Mouse (Mus musculus): ENCODE results near the gene Tubb2b. TPM values are rescaled to one million over a fixed set of nuclear protein-coding genes. Genes with fewer than 3 reads are reported as not detected.

Tubb2b gene
- total RNA-seq (2021) = 100 to 1,000 TPM in 1 of 2 experiments, 10 to 100 TPM in 1; 59.8 to 108 TPM
- long read RNA-seq, experiment 1, partial matches to known transcripts = 0 of 11 reads
- long read RNA-seq, experiment 1, other reads (novel, unspliced or antisense) = 7 of 11 reads
- long read RNA-seq, experiment 2, transcript Tubb2b-201 (4 exons, 2,182 nt) = major isoform, 9 of 16 reads
- long read RNA-seq, experiment 2, partial matches to known transcripts = 3 of 16 reads
- long read RNA-seq, experiment 2, other reads (novel, unspliced or antisense) = 4 of 16 reads

GRCm38 (mm10) chr13:34130226-34130731, at the start of gene Tubb2b:
Gene Tubb2b (minus strand): TSS chr13:34130466.
- no peak for DNase-seq (ENCODE audit: low spot score in 2 of 2)

DNA sequence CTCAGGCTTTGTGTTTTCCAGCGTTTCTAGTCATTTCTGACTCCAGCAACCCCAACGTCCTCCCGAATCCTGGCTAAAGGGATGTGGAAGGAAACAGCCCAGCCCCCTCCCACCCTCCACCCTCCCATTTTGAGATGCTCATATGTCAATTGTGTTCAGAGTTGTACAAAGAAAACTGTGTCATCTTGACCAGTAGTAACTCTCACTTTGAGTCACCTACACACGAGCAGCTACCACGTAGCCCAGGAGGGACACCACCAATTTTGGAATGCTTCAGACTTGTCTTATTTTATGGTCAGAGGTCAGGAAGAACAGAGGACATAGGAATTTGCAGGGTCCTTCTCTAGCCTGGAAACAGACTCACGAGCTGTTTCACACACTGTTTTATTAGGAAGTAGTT, 43.8 kb upstream of the Tubb2b start:
- DNase-seq (ENCODE audit: low spot score in 2 of 2) = no peak

DNA sequence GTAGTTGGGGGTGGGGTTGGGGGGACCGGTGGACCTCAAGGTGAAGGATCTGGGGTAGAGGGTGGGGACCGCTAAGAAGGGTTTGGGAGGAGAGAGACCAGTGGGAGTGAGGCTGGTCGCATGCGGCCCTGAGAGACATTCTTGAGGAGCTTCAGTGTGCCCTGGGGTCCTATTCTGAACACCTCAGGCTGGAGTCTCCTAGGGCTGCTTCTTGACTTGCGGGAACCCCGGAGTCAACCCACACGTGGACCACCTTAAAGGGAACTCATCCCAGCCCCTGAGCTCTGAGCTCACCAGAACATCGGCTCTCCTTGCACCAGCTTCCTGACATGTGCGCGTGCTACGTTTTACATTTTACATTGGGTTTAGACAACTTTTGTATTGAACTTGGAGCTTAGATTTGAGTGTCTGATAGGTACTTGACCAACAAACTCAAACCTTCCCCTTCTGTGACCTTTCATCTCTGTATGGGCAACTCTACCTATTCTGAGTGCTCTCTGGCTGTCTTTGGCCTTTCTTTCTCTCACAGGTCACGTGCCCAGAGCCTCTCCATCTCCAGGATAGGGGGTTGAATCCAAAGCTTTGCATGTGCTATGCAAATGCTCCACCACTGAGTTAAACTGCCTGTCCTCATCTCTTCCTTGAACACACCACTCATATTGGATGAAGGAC, 33.2 kb upstream of the Tubb2b start:
- no peak for DNase-seq (ENCODE audit: low spot score in 2 of 2)

DNA sequence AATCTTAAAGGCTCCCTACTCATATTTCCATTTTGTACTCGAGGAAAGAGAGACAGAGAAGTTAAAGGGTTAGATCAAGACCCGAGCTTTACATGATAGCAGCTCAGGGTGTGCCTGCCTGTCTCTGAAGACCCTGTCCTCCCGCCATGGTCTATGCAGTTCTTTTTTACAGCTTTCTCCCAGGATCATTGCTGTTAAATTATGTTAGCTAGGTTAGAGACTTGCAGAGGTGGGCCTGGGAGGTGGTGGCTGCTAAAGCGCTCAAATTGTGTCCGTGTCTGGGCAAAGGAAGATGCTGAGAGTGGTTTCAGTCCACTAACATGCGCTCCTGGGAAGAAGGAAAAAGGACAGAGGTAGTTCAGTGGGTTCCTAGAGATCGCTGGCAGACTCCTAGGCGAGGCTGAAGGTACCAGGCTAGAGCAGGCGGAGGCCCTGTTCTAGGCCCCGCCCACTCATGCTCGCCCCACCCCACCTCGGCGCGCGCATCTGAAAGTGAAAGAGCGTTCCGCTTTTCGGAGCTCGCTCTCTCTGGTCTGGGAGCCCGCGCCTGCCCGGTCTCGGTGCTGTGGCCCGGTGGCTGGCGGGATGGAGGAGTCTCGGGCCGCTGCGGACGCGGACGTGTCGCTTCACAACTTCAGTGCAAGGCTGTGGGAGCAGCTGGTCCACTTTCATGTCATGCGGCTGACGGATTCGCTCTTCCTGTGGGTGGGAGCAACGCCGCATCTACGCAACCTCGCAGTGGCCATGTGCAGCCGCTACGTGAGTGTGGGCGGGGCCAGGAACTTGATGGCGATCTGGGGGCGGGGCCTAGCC, 32.4 kb upstream of the Tubb2b start, which contains the start of gene Psmg4:
Gene Psmg4, plus strand, starts transcription at position 474 of the 813 bp plus-strand sequence.
- peak; percentile 86 to 89 for DNase-seq (ENCODE audit: low spot score in 2 of 2)

DNA sequence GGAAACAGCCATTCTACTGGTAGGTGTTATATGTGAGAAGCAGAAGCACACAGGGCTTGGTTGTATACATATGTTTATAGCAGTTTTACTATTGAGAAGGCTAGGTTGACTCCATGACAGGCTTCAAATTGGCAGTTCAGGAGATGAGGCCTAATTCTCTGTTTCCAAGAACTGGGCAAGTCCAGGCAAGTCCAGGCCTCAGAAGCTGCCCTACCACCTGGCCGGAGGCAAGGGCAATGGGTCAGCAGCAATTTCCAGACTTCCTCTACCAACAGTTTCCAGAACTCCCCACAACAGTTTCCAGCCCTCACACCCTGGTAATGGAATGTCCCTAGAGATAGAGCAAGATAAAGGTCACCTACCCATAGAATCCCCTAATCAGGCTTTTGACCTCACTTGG, 29.7 kb upstream of the Tubb2b start:
- DNase-seq (ENCODE audit: low spot score in 2 of 2) = no peak

GRCm38 (mm10) chr13:34157596-34158157, 27.4 kb upstream of the Tubb2b start:
- DNase-seq (ENCODE audit: low spot score in 2 of 2) = no peak

DNA sequence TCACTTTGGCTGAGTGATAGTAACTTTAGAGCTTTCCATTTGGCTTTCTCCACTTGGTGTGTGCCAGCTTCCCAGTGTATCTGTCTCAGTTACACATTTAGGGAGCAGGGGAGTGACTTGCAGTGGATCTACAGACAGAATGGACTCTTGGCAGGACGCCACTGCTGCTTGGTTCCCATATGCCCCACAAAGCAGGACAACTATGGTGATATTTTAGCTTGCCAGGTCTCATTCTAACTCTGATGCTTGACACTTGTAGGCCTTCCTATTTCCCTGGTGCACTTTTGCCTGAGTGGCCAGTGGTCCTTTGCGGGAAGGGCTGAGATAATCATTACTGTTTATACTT, 26.5 kb upstream of the Tubb2b start:
- DNase-seq (ENCODE audit: low spot score in 2 of 2) = no peak

DNA sequence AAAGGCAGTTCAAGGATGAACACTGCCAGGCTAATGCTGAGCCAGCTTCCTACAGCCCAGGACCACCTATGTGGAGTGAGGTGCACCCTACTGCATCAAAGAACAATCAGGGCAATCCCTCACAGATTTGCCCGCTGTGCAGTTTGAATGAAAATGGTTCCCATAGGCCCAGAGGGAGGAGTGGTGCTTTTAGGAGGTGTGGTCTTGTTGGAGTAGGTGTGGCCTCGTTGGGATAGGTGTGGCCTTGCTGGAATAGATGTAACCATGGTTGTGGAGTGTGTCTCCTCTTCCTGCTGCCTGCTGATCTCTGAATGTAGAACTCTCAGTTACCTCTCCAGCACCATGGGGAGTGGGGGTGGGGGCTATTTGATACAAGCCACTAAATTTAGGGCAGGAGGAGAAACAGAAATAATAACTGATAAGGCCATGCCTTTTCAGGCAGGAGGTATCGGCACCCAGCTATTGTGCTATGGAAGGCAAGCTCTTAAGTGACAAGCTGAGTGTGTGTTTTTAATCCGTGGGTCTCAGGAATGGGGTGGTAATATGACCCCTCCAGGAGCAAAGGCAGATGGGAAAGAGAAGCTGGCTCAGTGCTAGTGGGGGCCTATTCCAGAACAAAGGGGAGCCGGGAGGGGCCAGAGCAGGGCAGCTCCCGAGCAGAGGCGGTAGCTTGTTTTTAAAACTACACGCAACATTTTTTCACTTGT, 26.0 kb upstream of the Tubb2b start:
- DNase-seq (ENCODE audit: low spot score in 2 of 2) = no peak

DNA sequence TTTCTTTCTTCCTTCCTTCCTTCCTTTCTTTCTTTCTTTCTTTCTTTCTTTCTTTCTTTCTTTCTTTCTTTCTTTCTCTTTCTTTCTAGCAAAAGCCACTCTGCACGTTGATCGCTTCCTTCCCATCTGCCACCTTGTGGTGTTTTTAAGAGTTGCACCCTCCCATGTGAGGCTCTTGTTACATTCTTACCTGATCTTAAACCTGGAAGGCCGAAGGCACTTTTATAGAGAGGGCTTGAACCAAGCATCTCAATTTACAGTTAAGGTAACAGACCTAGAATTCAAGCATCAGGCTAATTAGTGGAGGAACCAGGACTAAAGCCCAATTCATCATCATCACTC, 24.6 kb upstream of the Tubb2b start:
- DNase-seq (ENCODE audit: low spot score in 2 of 2) = no peak

- DNase-seq (ENCODE audit: low spot score in 2 of 2) = peak in 1 of 2 experiments; percentile 49
These were observed 24.1 kb upstream of the Tubb2b start for GRCm38 (mm10) chr13:34154217-34154930.

- DNase-seq (ENCODE audit: low spot score in 2 of 2) = no peak
These were observed 23.2 kb upstream of the Tubb2b start for GRCm38 (mm10) chr13:34153254-34154011.

- DNase-seq (ENCODE audit: low spot score in 2 of 2) = no peak
These were observed 22.4 kb upstream of the Tubb2b start for GRCm38 (mm10) chr13:34152695-34153094.

GRCm38 (mm10) chr13:34151425-34151824, 21.2 kb upstream of the Tubb2b start:
- DNase-seq (ENCODE audit: low spot score in 2 of 2) = no peak

DNA sequence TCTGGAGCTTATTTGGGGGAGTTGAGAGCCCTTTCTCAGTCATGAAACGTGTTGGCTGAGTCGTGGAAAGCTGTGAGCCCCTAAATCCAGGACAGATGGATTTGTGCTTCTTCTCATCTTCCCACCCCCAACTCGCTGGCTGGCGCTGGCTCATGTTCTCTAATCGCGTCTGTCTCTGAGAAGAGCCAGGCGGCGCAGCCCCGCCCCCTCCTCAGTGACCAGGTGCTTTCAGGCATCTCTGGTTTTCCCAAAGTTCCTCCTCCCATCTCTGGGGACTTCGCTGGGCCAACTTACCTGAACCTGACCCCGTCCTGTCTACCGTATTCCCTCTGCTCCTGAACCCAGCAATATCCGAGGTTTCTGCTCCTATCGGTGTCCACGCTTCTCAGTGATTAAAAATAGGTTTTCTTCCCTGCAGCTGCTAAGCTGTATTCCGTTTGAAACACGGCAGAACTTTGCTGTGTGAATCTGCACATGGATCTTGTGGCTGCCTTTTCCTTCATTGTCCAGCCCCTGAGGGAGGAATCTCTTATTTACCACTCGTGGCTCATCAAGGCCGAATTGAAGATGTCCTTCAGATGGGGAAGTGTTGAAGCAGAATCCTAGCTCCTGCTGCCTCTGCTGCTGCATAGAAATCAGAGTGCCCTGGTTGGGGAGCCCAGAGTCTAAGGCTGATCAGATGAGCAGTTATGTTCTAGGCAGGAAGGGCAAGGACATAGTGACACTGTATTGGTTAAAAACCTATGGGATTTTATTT, 20.2 kb upstream of the Tubb2b start:
- DNase-seq (ENCODE audit: low spot score in 2 of 2) = no peak

DNA sequence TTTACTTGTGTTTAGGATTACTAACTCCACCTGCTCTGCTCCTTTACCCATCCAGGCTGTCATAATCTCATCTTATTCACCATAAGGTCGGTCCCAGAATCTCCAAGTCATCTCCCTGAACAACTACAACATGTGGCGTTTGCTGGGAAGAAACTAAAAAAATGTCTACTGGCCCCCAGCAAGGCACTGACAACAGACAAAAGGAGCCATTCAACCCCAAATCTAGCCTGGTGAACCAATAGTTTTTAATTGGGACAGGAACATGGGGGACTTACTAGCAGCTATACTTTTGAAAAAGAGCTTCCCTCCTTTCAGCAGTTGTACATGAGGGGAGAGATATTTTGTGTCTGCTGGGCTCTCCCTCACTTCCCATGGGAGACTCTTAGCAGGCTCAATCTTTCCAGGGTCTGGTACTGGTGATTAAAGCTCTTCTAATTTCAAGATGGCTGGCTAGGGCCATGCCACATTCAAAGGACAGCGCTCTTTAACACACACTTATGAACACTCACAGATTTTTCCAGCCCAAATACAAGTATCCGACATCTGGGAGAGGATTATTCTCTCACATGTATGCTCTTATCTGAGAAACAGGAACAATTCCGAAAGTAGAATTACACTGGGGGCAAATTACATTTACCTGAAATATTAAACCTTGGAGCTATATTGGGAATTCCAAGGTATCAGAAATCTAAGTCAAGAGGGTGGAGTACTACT, 19.4 kb upstream of the Tubb2b start:
- DNase-seq (ENCODE audit: low spot score in 2 of 2) = no peak

- DNase-seq (ENCODE audit: low spot score in 2 of 2) = no peak
These were observed 18.6 kb upstream of the Tubb2b start for GRCm38 (mm10) chr13:34148767-34149392.

GRCm38 (mm10) chr13:34148181-34148580, 17.9 kb upstream of the Tubb2b start:
- no peak for DNase-seq (ENCODE audit: low spot score in 2 of 2)

- DNase-seq (ENCODE audit: low spot score in 2 of 2) = no peak
These were observed 16.6 kb upstream of the Tubb2b start for GRCm38 (mm10) chr13:34146916-34147315.

Measured in adrenal gland, postnatal 4 days (tissue).